Comparison of ENCODE assay signal across 9 mouse cellular contexts in genomic region chr14:31365350-31365749, GRCm38 (mm10). TPM values are rescaled to one million over a fixed set of nuclear protein-coding genes. Genes with fewer than 3 reads are reported as not detected.
DNase-seq lines count a peak whose midpoint lies in the region; ATAC-seq and TF ChIP-seq lines count a peak whose summit lies in the region.
"Had no signal": no experiment of that assay in that cellular context is flagged by ENCODE, and none has a peak within 500 bp of the region (broad histone marks: within the 10 kb centered on the region; RNA-seq: fewer than 3 reads in every experiment).

No protein-coding gene starts in this region.

- H3K9ac ChIP-seq in kidney, embryonic 15.5 days, result no peak overlapping the region
- no peak overlapping the region for H3K9ac ChIP-seq in neural tube, embryonic 11.5 days (ENCODE audit: low read length)
- H3K9ac ChIP-seq: lung, embryonic 15.5 days had no signal

- TF ChIP-seq POLR2A in kidney, adult 2 months (IDR thresholded peaks at IDR 0.05; ENCODE audit: low read depth, low read length), result no peak

- no peak overlapping the region for H3K4me2 ChIP-seq in kidney, embryonic 15.5 days
- no peak overlapping the region for H3K4me2 ChIP-seq in neural tube, embryonic 11.5 days (ENCODE audit: low read depth)
- H3K4me2 ChIP-seq: lung, embryonic 15.5 days had no signal

- TF ChIP-seq CTCF in kidney, adult 2 months (conservative IDR thresholded peaks at IDR 0.05; ENCODE audit: insufficient read depth, insufficient read length, low read depth, low read length), result peak; percentile 64
- peak; percentile 55 for TF ChIP-seq CTCF in E14TG2a.4 (conservative IDR thresholded peaks at IDR 0.05; ENCODE audit: low read length)

- DNase-seq in kidney, adult 2 months, result peak; percentile 77
- peak; percentile 74 for DNase-seq in adrenal gland, adult 2 months
- peak; percentile 77 for DNase-seq in embryo, embryonic 10.5 days (ENCODE audit: low spot score)
- DNase-seq in large intestine, adult 2 months (ENCODE audit: low read depth, low spot score), result peak; percentile 21
- DNase-seq in neural tube, embryonic 11.5 days (ENCODE audit: low spot score), result peak; percentile 71

- peaks cover 11% of the 10 kb centered on the region for H3K36me3 ChIP-seq in kidney, adult 2 months (ENCODE audit: control insufficient read depth, insufficient read depth, low read length)
- peaks cover 90% of the 10 kb centered on the region for H3K36me3 ChIP-seq in kidney, embryonic 15.5 days
- peaks cover 59% of the 10 kb centered on the region for H3K36me3 ChIP-seq in E14TG2a.4 (ENCODE audit: insufficient read depth, low read length)
- peaks cover 7% of the 10 kb centered on the region for H3K36me3 ChIP-seq in neural tube, embryonic 11.5 days (ENCODE audit: control insufficient read depth, insufficient read depth, low read length)

- no peaks in the 10 kb centered on the region for H3K27me3 ChIP-seq in kidney, adult 2 months (replicated peaks; ENCODE audit: control insufficient read depth, insufficient read depth, low read length)
- no peaks in the 10 kb centered on the region for H3K27me3 ChIP-seq in kidney, embryonic 15.5 days
- no peaks in the 10 kb centered on the region for H3K27me3 ChIP-seq in E14TG2a.4 (ENCODE audit: insufficient read depth, low read length)
- H3K27me3 ChIP-seq in neural tube, embryonic 11.5 days (ENCODE audit: control insufficient read depth, insufficient read depth, low read length), result no peaks in the 10 kb centered on the region
- H3K27me3 ChIP-seq: lung, embryonic 15.5 days had no signal

- ATAC-seq in kidney, embryonic 15.5 days (replicated peaks; ENCODE audit: low FRiP score), result no peak
- no peak for ATAC-seq in neural tube, embryonic 11.5 days (ENCODE audit: insufficient read depth, low FRiP score, low TSS enrichment)
- no peak for ATAC-seq in granulocyte monocyte progenitor cell, adult 5-6 weeks (replicated peaks; ENCODE audit: poor library complexity, severe bottlenecking)

- H3K4me3 ChIP-seq in kidney, adult 2 months (ENCODE audit: insufficient read depth, low read depth, low read length), result no peak overlapping the region
- no peak overlapping the region for H3K4me3 ChIP-seq in kidney, embryonic 15.5 days (replicated peaks)
- H3K4me3 ChIP-seq in E14TG2a.4 (replicated peaks; ENCODE audit: low read length), result no peak overlapping the region
- H3K4me3 ChIP-seq in neural tube, embryonic 11.5 days (ENCODE audit: low read depth, low read length), result no peak overlapping the region
- H3K4me3 ChIP-seq: lung, embryonic 15.5 days had no signal

- no peak overlapping the region for H3K27ac ChIP-seq in kidney, adult 2 months (ENCODE audit: insufficient read depth, low read depth, low read length)
- no peak overlapping the region for H3K27ac ChIP-seq in kidney, embryonic 15.5 days
- no peak overlapping the region for H3K27ac ChIP-seq in neural tube, embryonic 11.5 days (ENCODE audit: low read depth, low read length)
- H3K27ac ChIP-seq: lung, embryonic 15.5 days had no signal

- no peaks in the 10 kb centered on the region for H3K9me3 ChIP-seq in kidney, embryonic 15.5 days (replicated peaks)
- H3K9me3 ChIP-seq in E14TG2a.4 (ENCODE audit: low read length), result no peaks in the 10 kb centered on the region
- H3K9me3 ChIP-seq in neural tube, embryonic 11.5 days (ENCODE audit: control insufficient read depth, low read length), result no peaks in the 10 kb centered on the region
- H3K9me3 ChIP-seq: lung, embryonic 15.5 days had no signal

- H3K4me1 ChIP-seq in kidney, adult 2 months (ENCODE audit: control insufficient read depth, insufficient read depth, low read length), result peaks cover 9% of the 10 kb centered on the region; the same call in 1 of the 2 replicates
- H3K4me1 ChIP-seq in kidney, embryonic 15.5 days, result no peaks in the 10 kb centered on the region
- H3K4me1 ChIP-seq in E14TG2a.4 (replicated peaks; ENCODE audit: low read depth, low read length), result no peaks in the 10 kb centered on the region
- H3K4me1 ChIP-seq in neural tube, embryonic 11.5 days (ENCODE audit: control insufficient read depth, insufficient read depth, low read length), result no peaks in the 10 kb centered on the region
- H3K4me1 ChIP-seq: lung, embryonic 15.5 days had no signal

RNA-seq across cellular contexts. Expression of gene Capn7, which starts 28.9 kb away (rescaled TPM):
- polyA plus RNA-seq in kidney, adult 2 months (2012; rRNA removed), result 13.6 and 16.2 TPM in 2 replicates
- 43.6 and 44.4 TPM in 2 replicates for polyA plus RNA-seq in kidney, embryonic 15.5 days (2015; fragmentation: Nextera tagmentation; extraction: Ambion mirVana)
- total RNA-seq in adrenal gland, adult 2 months (2021), result 10 to 100 TPM; 37.3 to 53.5 TPM
- polyA plus RNA-seq in adrenal gland, adult 2 months (2012; rRNA removed), result 12.7 and 13.0 TPM in 2 replicates
- polyA plus RNA-seq in large intestine, adult 2 months (2012; rRNA removed), result 8.8 and 12.1 TPM in 2 replicates
- polyA plus RNA-seq in neural tube, embryonic 11.5 days (2014; fragmentation: Nextera tagmentation; extraction: Ambion mirVana), result 51.0 and 52.0 TPM in 2 replicates
- 35.9 and 42.7 TPM in 2 replicates for total RNA-seq in granulocyte monocyte progenitor cell, adult 5-6 weeks (2014; fragmentation: Nextera tagmentation)
- total RNA-seq in granulocyte monocyte progenitor cell, adult 5-6 weeks (2017), result 49.2 and 61.5 TPM in 2 replicates

RNA-seq across cellular contexts. Expression of gene Dnah1, which starts 41.7 kb away (rescaled TPM):
- polyA plus RNA-seq in kidney, adult 2 months (2012; rRNA removed), result 0.35 and 0.41 TPM in 2 replicates
- 7.6 and 8.5 TPM in 2 replicates for polyA plus RNA-seq in kidney, embryonic 15.5 days (2015; fragmentation: Nextera tagmentation; extraction: Ambion mirVana)
- 1 to 10 TPM; 1.7 to 2.1 TPM for total RNA-seq in adrenal gland, adult 2 months (2021)
- polyA plus RNA-seq in adrenal gland, adult 2 months (2012; rRNA removed), result 0.71 and 1.3 TPM in 2 replicates
- 0.10 and 0.11 TPM in 2 replicates for polyA plus RNA-seq in large intestine, adult 2 months (2012; rRNA removed)
- 5.9 and 7.6 TPM in 2 replicates for polyA plus RNA-seq in neural tube, embryonic 11.5 days (2014; fragmentation: Nextera tagmentation; extraction: Ambion mirVana)
- total RNA-seq in granulocyte monocyte progenitor cell, adult 5-6 weeks (2014; fragmentation: Nextera tagmentation), result 0.02 and 0.32 TPM in 2 replicates
- total RNA-seq in granulocyte monocyte progenitor cell, adult 5-6 weeks (2017), result 0.05 and 0.17 TPM in 2 replicates

Comparison
In these comparisons a context has a peak if more than half of its experiments do, and no peak if none do; other contexts are left out.
1. DNase-seq: peak in every context shown above with its lines; median percentile 77 in kidney, adult 2 months; 77 in embryo, embryonic 10.5 days; 74 in adrenal gland, adult 2 months; 71 in neural tube, embryonic 11.5 days; 21 in large intestine, adult 2 months.